Comparison of ENCODE assay signal across 9 mouse cellular contexts in the genomic region with DNA sequence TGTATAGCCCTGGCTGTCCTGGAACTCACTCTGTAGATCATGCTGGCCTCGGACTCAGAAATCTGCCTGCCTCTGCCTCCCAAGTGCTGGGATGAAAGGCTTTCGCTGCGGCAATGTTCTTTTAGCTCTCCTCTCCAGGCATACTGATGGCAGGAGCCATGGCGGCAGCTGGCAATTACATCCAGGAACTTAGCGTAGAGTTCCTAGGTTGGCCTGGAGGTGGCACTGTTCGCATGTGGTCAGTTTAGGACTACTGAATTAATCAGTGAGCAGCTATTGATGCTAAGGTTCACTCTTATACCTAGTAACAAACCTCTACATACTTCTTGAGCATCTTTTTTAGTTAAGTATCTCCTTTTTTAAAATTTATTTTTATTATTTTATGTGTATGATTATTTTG. TPM values are rescaled to one million over a fixed set of nuclear protein-coding genes. Genes with fewer than 3 reads are reported as not detected.
DNase-seq lines count a peak whose midpoint lies in the region; ATAC-seq and TF ChIP-seq lines count a peak whose summit lies in the region.
"Had no signal": no experiment of that assay in that cellular context is flagged by ENCODE, and none has a peak within 500 bp of the region (broad histone marks: within the 10 kb centered on the region; RNA-seq: fewer than 3 reads in every experiment).

No protein-coding gene starts in this region.

- H3K27ac ChIP-seq in forebrain, postnatal 0 days (ENCODE audit: low read depth, low read length) = no peak overlapping the region
- no peak overlapping the region for H3K27ac ChIP-seq in forebrain, embryonic 12.5 days

- peaks cover 11% of the 10 kb centered on the region for H3K4me1 ChIP-seq in forebrain, postnatal 0 days (ENCODE audit: insufficient read depth)
- peaks cover 9% of the 10 kb centered on the region for H3K4me1 ChIP-seq in forebrain, embryonic 12.5 days

- ATAC-seq in forebrain, postnatal 0 days = no peak
- no peak for ATAC-seq in forebrain, embryonic 12.5 days (ENCODE audit: low FRiP score)

- no peak overlapping the region for H3K4me2 ChIP-seq in forebrain, postnatal 0 days (ENCODE audit: low read depth)
- H3K4me2 ChIP-seq in forebrain, embryonic 12.5 days = no peak overlapping the region

- no peaks in the 10 kb centered on the region for H3K36me3 ChIP-seq in forebrain, postnatal 0 days (ENCODE audit: insufficient read depth)
- H3K36me3 ChIP-seq in forebrain, embryonic 12.5 days (replicated peaks) = no peaks in the 10 kb centered on the region

- H3K4me3 ChIP-seq in forebrain, postnatal 0 days (ENCODE audit: low read depth, low read length) = no peak overlapping the region
- no peak overlapping the region for H3K4me3 ChIP-seq in forebrain, embryonic 12.5 days (replicated peaks)
- H3K4me3 ChIP-seq: megakaryocyte, embryonic 14.5 days had no signal

- no peaks in the 10 kb centered on the region for H3K27me3 ChIP-seq in forebrain, postnatal 0 days (ENCODE audit: insufficient read depth, low read length)
- no peaks in the 10 kb centered on the region for H3K27me3 ChIP-seq in forebrain, embryonic 12.5 days
- H3K27me3 ChIP-seq: megakaryocyte, embryonic 14.5 days had no signal

- TF ChIP-seq CTCF in forebrain, postnatal 0 days (IDR thresholded peaks at IDR 0.05; ENCODE audit: low read depth) = peak; percentile 78

- WGBS in forebrain, postnatal 0 days = 27% methylated on average over 6 of the region's 6 CpGs
- 32% methylated on average over 6 of the region's 6 CpGs for WGBS in forebrain, embryonic 12.5 days

- H3K9ac ChIP-seq in forebrain, postnatal 0 days = no peak overlapping the region
- no peak overlapping the region for H3K9ac ChIP-seq in forebrain, embryonic 12.5 days

- H3K9me3 ChIP-seq in forebrain, postnatal 0 days (ENCODE audit: low read length) = no peaks in the 10 kb centered on the region
- no peaks in the 10 kb centered on the region for H3K9me3 ChIP-seq in forebrain, embryonic 12.5 days

- peak; percentile 67 for DNase-seq in forebrain, postnatal 0 days
- peak; percentile 79 for DNase-seq in T-cell, adult 2 months (ENCODE audit: low spot score)
- peak; percentile 84 to 90 for DNase-seq in cerebellum, postnatal 25 days
- peak; percentile 57 to 77 for DNase-seq in gastrocnemius, postnatal 4 days (ENCODE audit: low spot score in 2 of 2)
- peak; percentile 62 to 83 for DNase-seq in layer of hippocampus, adult 8-10 months (ENCODE audit: low spot score in 2 of 2)
- peak; percentile 77 for DNase-seq in lung, postnatal 25 days (ENCODE audit: low spot score)
- peak; percentile 62 to 78 for DNase-seq in spleen, adult 18-20 months

RNA-seq across cellular contexts. Expression of gene Zscan2, which starts 3.5 kb away (rescaled TPM):
- 29.1 and 38.3 TPM in 2 replicates for total RNA-seq in forebrain, postnatal 0 days (2014; rRNA removed)
- polyA plus RNA-seq in forebrain, postnatal 0 days (2015; fragmentation: Nextera tagmentation; extraction: Ambion mirVana) = 1.6 and 3.3 TPM in 2 replicates
- 3.7 and 4.5 TPM in 2 replicates for polyA plus RNA-seq in forebrain, embryonic 12.5 days (2016; fragmentation: Nextera tagmentation; extraction: Ambion mirVana)
- total RNA-seq in gastrocnemius, postnatal 4 days (2021) = 1 to 10 TPM; 5.5 TPM
- 10 to 100 TPM; 11.8 to 15.0 (median 13.5) TPM for total RNA-seq in layer of hippocampus, adult 8-10 months (2022)

RNA-seq across cellular contexts. Expression of gene Iqgap1, which starts 31.4 kb away (rescaled TPM):
- 30.1 and 35.9 TPM in 2 replicates for total RNA-seq in forebrain, postnatal 0 days (2014; rRNA removed)
- 8.6 and 11.5 TPM in 2 replicates for polyA plus RNA-seq in forebrain, postnatal 0 days (2015; fragmentation: Nextera tagmentation; extraction: Ambion mirVana)
- polyA plus RNA-seq in forebrain, embryonic 12.5 days (2016; fragmentation: Nextera tagmentation; extraction: Ambion mirVana) = 30.8 and 31.6 TPM in 2 replicates
- total RNA-seq in gastrocnemius, postnatal 4 days (2021) = 10 to 100 TPM; 80.1 to 83.1 TPM
- 10 to 100 TPM; 26.3 to 29.4 (median 26.8) TPM for total RNA-seq in layer of hippocampus, adult 8-10 months (2022)

RNA-seq across cellular contexts. Expression of gene Wdr73, which starts 43.9 kb away (rescaled TPM):
- 48.4 and 54.0 TPM in 2 replicates for total RNA-seq in forebrain, postnatal 0 days (2014; rRNA removed)
- 38.6 and 41.2 TPM in 2 replicates for polyA plus RNA-seq in forebrain, postnatal 0 days (2015; fragmentation: Nextera tagmentation; extraction: Ambion mirVana)
- polyA plus RNA-seq in forebrain, embryonic 12.5 days (2016; fragmentation: Nextera tagmentation; extraction: Ambion mirVana) = 40.6 and 46.5 TPM in 2 replicates
- 1 to 10 TPM; 9.1 to 9.5 TPM for total RNA-seq in gastrocnemius, postnatal 4 days (2021)
- 10 to 100 TPM; 26.9 to 36.3 (median 30.5) TPM for total RNA-seq in layer of hippocampus, adult 8-10 months (2022)

RNA-seq across cellular contexts. Expression of gene Nmb, which starts 47.7 kb away (rescaled TPM):
- 8.6 and 13.5 TPM in 2 replicates for total RNA-seq in forebrain, postnatal 0 days (2014; rRNA removed)
- 10.9 and 13.9 TPM in 2 replicates for polyA plus RNA-seq in forebrain, postnatal 0 days (2015; fragmentation: Nextera tagmentation; extraction: Ambion mirVana)
- polyA plus RNA-seq in forebrain, embryonic 12.5 days (2016; fragmentation: Nextera tagmentation; extraction: Ambion mirVana) = 7.8 and 8.6 TPM in 2 replicates
- total RNA-seq in gastrocnemius, postnatal 4 days (2021) = 1 to 10 TPM; 2.5 to 4.9 TPM
- total RNA-seq in layer of hippocampus, adult 8-10 months (2022) = 10 to 100 TPM in 1 of 4 experiments, 1 to 10 TPM in 3; 8.3 to 12.2 (median 9.2) TPM
